Mouse (Mus musculus) macrophage (primary cell): Measurements from ENCODE around the gene Neb. TPM values are rescaled to one million over a fixed set of nuclear protein-coding genes. Genes with fewer than 3 reads are reported as not detected.

Experiments
- H3K27ac ChIP-seq: fragments of 350-480 bp; formaldehyde crosslinking; 2 replicates; pipeline ENCODE4 v1.9.0; 2021
- H3K36me3 ChIP-seq: fragments of 350-480 bp; formaldehyde crosslinking; 2 replicates; pipeline ENCODE4 v1.9.0; 2021; ENCODE audit errors: inconsistent target
- H3K4me3 ChIP-seq: fragments of 350-480 bp; formaldehyde crosslinking; 2 replicates; pipeline ENCODE4 v1.9.0; 2021; ENCODE audit errors: inconsistent target
- H3K79me2 ChIP-seq: fragments of 350-480 bp; formaldehyde crosslinking; 2 replicates; pipeline ENCODE4 v1.9.0; 2021; ENCODE audit errors: inconsistent target
- WGBS: methylation state at CpG from one replicate; pipeline ENCODE4 v1.1.7; 2026; ENCODE audit warnings: inconsistent platforms; ENCODE audit not compliant: missing documents; 5-methylcytosine and 5-hydroxymethylcytosine counted together
- polyA plus RNA-seq: library from polyadenylated mRNA; stranded (reverse); fragments of 250-400 nt; gene quantifications from 3 replicates; pipeline ENCODE4 v1.2.4, GENCODE M21; 2018; ENCODE audit warnings: inconsistent platforms

Gene Neb
- polyA plus RNA-seq, 1 experiment from 2014 or later, result 0.06 TPM

DNA sequence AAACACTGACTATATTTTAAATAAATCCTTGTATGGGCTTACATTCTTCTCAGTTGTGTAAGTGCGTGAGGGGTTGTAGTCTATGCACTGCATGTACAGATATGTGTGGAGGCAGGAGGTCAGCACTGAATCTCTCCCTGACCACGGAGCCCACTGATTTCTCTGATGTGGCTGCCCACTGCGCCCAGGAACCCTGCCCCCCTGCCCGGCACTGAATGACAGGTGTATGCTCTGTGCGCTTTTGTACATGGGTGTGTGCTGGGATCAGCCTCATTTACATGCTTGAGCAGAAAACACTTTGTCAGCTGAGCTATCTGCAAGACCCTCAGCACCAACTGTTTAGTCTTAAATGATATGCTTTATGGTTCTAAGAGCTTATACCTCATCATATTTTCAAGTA is 27.0 kb upstream of the Neb start:
- 93% methylated on average over 5 of the region's 5 CpGs for WGBS
- Histone ChIP-seq H3K79me2 (no peaks in the 10 kb centered on the region), H3K27ac (no peak overlapping the region), H3K4me3 (no peak overlapping the region), H3K36me3 (peaks cover 50% of the 10 kb centered on the region)

- 88% methylated on average over 5 of the region's 5 CpGs for WGBS
- H3K79me2 ChIP-seq, result no peaks in the 10 kb centered on the region
- H3K27ac ChIP-seq, result no peak overlapping the region
- no peak overlapping the region for H3K4me3 ChIP-seq
- peaks cover 4% of the 10 kb centered on the region; the same call in 1 of the 2 replicates for H3K36me3 ChIP-seq
Measured at GRCm38 (mm10) chr2:52394529-52394928, 16.3 kb upstream of the Neb start.

DNA sequence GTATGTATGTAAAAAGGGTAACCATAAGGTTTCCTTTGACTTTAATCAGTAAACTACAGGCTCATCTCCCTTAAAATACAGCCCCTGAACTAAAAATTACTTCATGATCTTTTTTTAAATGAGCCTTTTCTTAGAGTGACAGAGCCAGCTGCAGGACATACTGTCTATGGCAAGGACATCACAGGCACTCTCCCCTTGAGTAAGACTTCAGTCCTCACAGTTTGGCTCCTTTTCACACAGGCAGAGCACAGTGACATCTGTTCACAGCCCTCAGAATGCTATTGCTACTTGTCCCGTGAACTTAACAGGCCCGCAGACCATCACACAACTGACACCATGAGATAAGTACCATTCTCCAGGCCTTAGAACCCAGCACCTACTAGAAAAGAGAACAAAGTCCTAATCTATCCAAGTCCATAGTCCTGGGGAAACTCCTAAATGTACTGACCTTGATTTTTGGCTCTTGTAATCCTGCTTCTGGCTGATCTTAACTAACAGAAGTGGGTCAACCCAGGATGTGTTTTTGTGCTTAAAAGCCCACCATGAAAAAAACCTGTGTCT is 12.2 kb upstream of the Neb start:
- WGBS, result 86% methylated on average over 2 of the region's 2 CpGs
- H3K36me3 ChIP-seq, result no peaks in the 10 kb centered on the region
- H3K4me3 ChIP-seq, result no peak overlapping the region
- H3K79me2 ChIP-seq, result no peaks in the 10 kb centered on the region
- no peak overlapping the region for H3K27ac ChIP-seq

DNA sequence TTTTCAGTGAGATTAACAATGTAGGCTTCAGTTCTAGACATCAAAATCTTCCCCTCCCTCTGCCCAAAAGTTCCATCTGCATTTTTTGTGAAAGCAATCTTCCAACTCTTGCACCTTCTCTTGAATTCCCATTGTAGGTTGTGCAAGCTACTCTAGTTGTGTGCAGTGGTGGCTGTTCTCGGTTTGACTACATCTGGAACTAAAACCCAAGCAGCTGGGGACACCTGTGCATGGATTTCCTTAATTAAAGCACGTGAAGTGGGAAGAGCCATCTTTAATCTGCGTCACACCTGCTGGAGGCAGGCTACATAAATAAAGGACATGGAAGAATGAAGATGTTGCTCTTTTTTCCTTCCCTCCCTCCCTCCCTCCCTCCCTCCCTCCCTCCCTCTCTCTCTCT is 11.7 kb upstream of the Neb start:
- no peaks in the 10 kb centered on the region for H3K79me2 ChIP-seq
- H3K27ac ChIP-seq, result no peak overlapping the region
- H3K36me3 ChIP-seq, result no peaks in the 10 kb centered on the region
- WGBS, result 89% methylated on average over 2 of the region's 3 CpGs
- H3K4me3 ChIP-seq, result no peak overlapping the region

DNA sequence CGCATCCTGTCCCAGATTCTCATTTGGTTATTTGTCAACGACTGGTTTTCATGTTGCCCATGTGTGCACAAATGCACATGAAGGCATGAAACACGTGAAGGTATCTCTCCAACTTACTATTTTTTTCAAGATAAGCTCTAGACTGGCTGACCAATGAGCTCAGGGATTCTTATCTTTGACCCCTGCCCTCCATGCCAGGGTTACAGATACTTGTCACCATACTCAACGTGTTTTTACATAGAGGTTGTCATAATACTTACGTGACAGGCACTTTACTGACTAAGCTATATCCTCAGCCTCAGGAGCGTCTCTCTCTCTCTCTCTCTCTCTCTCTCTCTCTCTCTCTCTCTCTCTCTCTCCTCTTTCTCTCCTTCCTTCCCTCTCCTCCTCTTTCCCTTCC is 8.2 kb upstream of the Neb start:
- Histone ChIP-seq H3K4me3 (no peak overlapping the region), H3K27ac (no peak overlapping the region), H3K79me2 (no peaks in the 10 kb centered on the region), H3K36me3 (no peaks in the 10 kb centered on the region)
- WGBS, result 83% methylated on average over 6 of the region's 6 CpGs

DNA sequence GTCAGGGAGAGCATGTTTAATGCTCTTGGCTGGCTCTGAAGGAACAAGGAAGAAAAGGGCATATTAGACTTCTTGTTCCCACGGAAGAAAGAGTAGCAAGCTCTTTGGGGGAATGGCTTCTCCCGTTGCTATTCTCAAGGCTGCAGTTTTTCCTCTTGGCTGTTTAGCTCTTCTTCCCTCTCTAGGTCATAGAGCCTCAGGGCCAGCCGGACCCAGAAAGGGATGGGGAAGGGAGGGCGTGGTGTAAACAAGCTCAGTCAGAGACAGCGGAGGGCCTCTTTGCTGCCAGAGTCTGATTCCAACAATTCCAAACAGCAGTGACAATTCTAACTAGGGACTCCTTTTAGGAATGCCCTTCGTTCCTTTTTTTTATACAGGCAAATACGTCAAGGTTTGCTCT is 7.8 kb upstream of the Neb start:
- Histone ChIP-seq H3K36me3 (no peaks in the 10 kb centered on the region), H3K4me3 (no peak overlapping the region), H3K79me2 (no peaks in the 10 kb centered on the region), H3K27ac (no peak overlapping the region)
- WGBS, result 55% methylated on average over 7 of the region's 7 CpGs

DNA sequence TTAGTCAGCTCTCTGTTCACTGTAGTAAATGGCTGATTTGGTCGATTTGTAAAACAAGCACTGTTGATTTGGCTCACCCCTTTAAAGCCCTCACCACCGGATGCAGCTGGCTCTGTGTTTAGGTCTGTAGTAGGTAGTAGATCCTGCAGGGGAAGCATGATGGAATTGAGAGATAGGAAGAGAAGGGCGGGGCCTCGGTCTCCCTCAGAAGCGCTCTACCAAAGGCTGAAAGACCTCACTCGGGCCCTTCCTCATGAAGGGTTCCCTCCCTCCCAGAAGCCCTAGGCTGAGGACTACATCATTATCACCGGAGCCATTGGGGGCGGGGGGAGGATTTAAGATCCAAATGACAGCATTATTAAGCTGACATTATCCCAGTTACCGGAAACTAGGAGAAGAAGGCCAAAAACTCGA is 581 bp upstream of the Neb start:
- H3K27ac ChIP-seq, result no peak overlapping the region
- 32% methylated on average over 10 of the region's 10 CpGs for WGBS
- H3K79me2 ChIP-seq, result no peaks in the 10 kb centered on the region
- no peak overlapping the region for H3K4me3 ChIP-seq
- H3K36me3 ChIP-seq, result no peaks in the 10 kb centered on the region

GRCm38 (mm10) chr2:52377706-52378447 is 397 bp downstream of the Neb start:
- no peak overlapping the region for H3K27ac ChIP-seq
- WGBS, result 78% methylated on average over 13 of the region's 13 CpGs
- H3K4me3 ChIP-seq, result 0 out of 2 replicates have a peak overlapping the region, but pooled peaks have one; percentile 1
- H3K79me2 ChIP-seq, result no peaks in the 10 kb centered on the region
- H3K36me3 ChIP-seq, result no peaks in the 10 kb centered on the region

GRCm38 (mm10) chr2:52374706-52375105 is 3.6 kb downstream of the Neb start:
- no peak overlapping the region for H3K4me3 ChIP-seq
- H3K79me2 ChIP-seq, result no peaks in the 10 kb centered on the region
- H3K27ac ChIP-seq, result no peak overlapping the region
- no peaks in the 10 kb centered on the region for H3K36me3 ChIP-seq
- WGBS, result 92% methylated on average over 6 of the region's 6 CpGs

DNA sequence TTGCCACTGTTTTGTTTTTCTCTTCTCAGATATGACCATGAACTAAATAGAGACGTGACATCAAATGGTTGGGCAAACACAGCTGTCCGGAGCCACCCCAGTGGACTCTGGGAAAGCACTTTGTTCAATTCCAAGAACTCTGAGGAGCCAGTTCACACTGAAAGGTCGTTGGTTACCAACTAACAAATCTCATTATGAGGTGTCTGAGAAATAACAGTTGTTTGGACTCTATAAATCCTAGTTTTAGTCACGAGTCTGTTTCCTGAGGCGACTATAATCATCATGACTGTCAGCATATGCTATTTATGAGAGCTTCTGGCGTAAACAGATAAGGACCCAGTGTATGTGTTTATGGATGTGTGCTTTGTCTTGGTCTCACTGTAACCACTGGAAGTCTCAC is 5.8 kb downstream of the Neb start:
- 62% methylated on average over 6 of the region's 6 CpGs for WGBS
- H3K36me3 ChIP-seq, result no peaks in the 10 kb centered on the region
- H3K27ac ChIP-seq, result no peak overlapping the region
- H3K4me3 ChIP-seq, result no peak overlapping the region
- H3K79me2 ChIP-seq, result no peaks in the 10 kb centered on the region

- Histone ChIP-seq H3K4me3 (no peak overlapping the region), H3K79me2 (no peaks in the 10 kb centered on the region), H3K36me3 (no peaks in the 10 kb centered on the region), H3K27ac (no peak overlapping the region)
- WGBS, result 89% methylated on average over 4 of the region's 4 CpGs
Measured at GRCm38 (mm10) chr2:52372080-52372479, 6.2 kb downstream of the Neb start.

DNA sequence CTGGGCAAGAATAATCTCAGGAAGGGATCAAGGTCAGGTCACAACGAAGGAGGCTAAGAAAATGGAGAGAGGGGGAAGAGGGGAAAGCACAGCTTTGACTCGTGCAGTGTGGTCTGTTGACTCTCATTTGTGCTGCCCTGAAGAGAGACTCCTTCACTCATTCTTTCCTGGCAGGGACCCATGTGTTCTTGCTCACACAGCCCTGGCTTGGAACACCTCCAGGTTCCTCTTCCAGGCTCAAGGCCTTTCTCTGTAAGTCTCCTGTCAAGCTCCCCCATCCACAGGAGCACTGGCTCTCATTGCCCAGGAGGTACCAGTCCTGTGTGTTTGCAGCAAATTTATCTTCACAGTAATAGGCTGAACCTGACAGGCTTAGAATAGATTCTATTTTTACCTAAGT is 7.2 kb downstream of the Neb start:
- WGBS, result 14% methylated on average over 2 of the region's 2 CpGs
- H3K36me3 ChIP-seq, result no peaks in the 10 kb centered on the region
- H3K27ac ChIP-seq, result no peak overlapping the region
- no peak overlapping the region for H3K4me3 ChIP-seq
- no peaks in the 10 kb centered on the region for H3K79me2 ChIP-seq

DNA sequence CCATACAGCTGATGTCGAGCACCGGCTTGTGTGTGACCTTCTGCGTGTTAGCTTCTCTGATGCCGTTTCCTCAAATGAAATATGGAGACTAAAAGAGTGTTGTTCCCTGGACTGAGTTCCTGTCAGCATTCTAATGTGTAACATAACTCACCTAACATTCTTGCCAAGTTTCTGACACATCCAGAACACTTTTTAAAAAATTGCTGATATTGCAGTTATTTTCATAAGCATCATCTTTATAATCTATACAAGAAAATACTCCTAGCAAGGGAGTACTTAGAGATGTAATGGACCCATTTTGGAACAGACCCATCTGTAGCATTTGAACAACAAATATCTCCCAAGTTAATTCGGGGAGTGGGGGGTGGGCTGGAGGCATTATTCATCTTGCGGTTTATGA is 8.7 kb downstream of the Neb start:
- H3K27ac ChIP-seq, result no peak overlapping the region
- 95% methylated on average over 6 of the region's 6 CpGs for WGBS
- H3K79me2 ChIP-seq, result no peaks in the 10 kb centered on the region

GRCm38 (mm10) chr2:52367665-52368064 is 10.6 kb downstream of the Neb start:
- Histone ChIP-seq H3K4me3 (no peak overlapping the region), H3K27ac (no peak overlapping the region), H3K36me3 (no peaks in the 10 kb centered on the region), H3K79me2 (no peaks in the 10 kb centered on the region)
- WGBS, result 95% methylated on average over 3 of the region's 5 CpGs

More for the DNA sequence above, 8.7 kb downstream of the Neb start:
- no peaks in the 10 kb centered on the region for H3K36me3 ChIP-seq
- no peak overlapping the region for H3K4me3 ChIP-seq

DNA sequence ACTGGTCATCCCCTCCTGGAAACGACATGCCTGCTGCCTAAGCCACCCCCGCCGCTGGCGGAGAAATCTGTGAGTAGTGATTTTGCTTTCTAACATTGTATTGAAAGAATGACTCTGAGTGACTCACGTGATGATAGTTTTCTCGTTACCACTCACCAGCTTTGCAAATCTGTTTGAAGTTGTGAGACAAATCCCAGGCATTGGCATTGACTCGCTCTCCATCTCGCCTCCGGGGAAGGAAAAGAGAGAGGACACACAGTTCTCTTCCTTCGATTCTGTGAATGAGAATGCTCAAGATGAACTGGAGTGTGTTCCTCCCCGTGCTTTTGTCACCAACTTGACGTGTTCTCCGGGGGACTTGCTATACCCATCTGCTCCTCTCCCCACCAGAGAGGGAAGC is 11.0 kb downstream of the Neb start:
- no peak overlapping the region for H3K27ac ChIP-seq
- 93% methylated on average over 12 of the region's 13 CpGs for WGBS
- no peaks in the 10 kb centered on the region for H3K36me3 ChIP-seq
- H3K79me2 ChIP-seq, result no peaks in the 10 kb centered on the region
- H3K4me3 ChIP-seq, result no peak overlapping the region

GRCm38 (mm10) chr2:52361086-52361485 is 17.2 kb downstream of the Neb start:
- 91% methylated on average over 9 of the region's 9 CpGs for WGBS
- Histone ChIP-seq H3K36me3 (no peaks in the 10 kb centered on the region), H3K4me3 (no peak overlapping the region), H3K79me2 (no peaks in the 10 kb centered on the region), H3K27ac (no peak overlapping the region)
